8 mouse cellular contexts compared by ENCODE assay signal in genomic region chrX:12794842-12795241, GRCm38 (mm10). TPM values are rescaled to one million over a fixed set of nuclear protein-coding genes. Genes with fewer than 3 reads are reported as not detected.
DNase-seq lines count a peak whose midpoint lies in the region; ATAC-seq and TF ChIP-seq lines count a peak whose summit lies in the region.

No protein-coding gene starts in this region.

- H3K4me2 ChIP-seq in liver, embryonic 11.5 days = no peak overlapping the region

- no peaks in the 10 kb centered on the region for H3K36me3 ChIP-seq in liver, adult 2 months (ENCODE audit: control insufficient read depth, insufficient read depth, low read length)
- H3K36me3 ChIP-seq in liver, embryonic 11.5 days (ENCODE audit: control insufficient read depth, insufficient read depth, low read length) = no peaks in the 10 kb centered on the region

- H3K27me3 ChIP-seq in liver, adult 2 months (ENCODE audit: control insufficient read depth, insufficient read depth, low read length) = no peaks in the 10 kb centered on the region
- H3K27me3 ChIP-seq in liver, embryonic 11.5 days (replicated peaks; ENCODE audit: control insufficient read depth, insufficient read depth, low read length) = no peaks in the 10 kb centered on the region; the same call in 1 of the 2 replicates

- peak; percentile 47 for TF ChIP-seq CTCF in liver, adult 2 months (IDR thresholded peaks at IDR 0.05; ENCODE audit: low read depth, low read length)

- ATAC-seq in cerebellum, adult (ENCODE audit: insufficient number of reproducible peaks, low FRiP score, low TSS enrichment) = no peak
- no peak for ATAC-seq in liver, embryonic 11.5 days (replicated peaks; ENCODE audit: low FRiP score)
- no peak for ATAC-seq in monocyte, adult 5-6 weeks (replicated peaks; ENCODE audit: insufficient number of reproducible peaks, low FRiP score, low TSS enrichment, poor library complexity, severe bottlenecking)

- no peak overlapping the region for H3K4me3 ChIP-seq in liver, adult 2 months (ENCODE audit: insufficient read depth, low read depth, low read length)
- no peak overlapping the region for H3K4me3 ChIP-seq in liver, embryonic 11.5 days (ENCODE audit: low read depth, low read length)

- no peak for TF ChIP-seq POLR2A in liver, adult 2 months (IDR thresholded peaks at IDR 0.05; ENCODE audit: extremely low read depth, insufficient read depth, low read length)

- H3K9ac ChIP-seq in liver, adult 2 months (ENCODE audit: low read depth, low read length) = no peak overlapping the region
- H3K9ac ChIP-seq in liver, embryonic 11.5 days (ENCODE audit: low read depth, low read length) = no peak overlapping the region

- DNase-seq in cerebellum, adult 18-20 months = peak; percentile 14 to 21
- DNase-seq in liver, adult 2 months (ENCODE audit: extremely low read depth, low read depth, low spot score) = peak; percentile 46
- DNase-seq in liver, embryonic 11.5 days (ENCODE audit: low spot score) = no peak
- DNase-seq in cerebellum, postnatal 14 days = peak; percentile 20 to 29
- DNase-seq in lung, adult 18-20 months = peak; percentile 12 to 49
- DNase-seq in ovary, postnatal 36 days (ENCODE audit: low spot score) = no peak

- no peaks in the 10 kb centered on the region for H3K4me1 ChIP-seq in liver, adult 2 months (ENCODE audit: control insufficient read depth, insufficient read depth, low read length)
- no peaks in the 10 kb centered on the region for H3K4me1 ChIP-seq in liver, embryonic 11.5 days (replicated peaks; ENCODE audit: control insufficient read depth, insufficient read depth, low read length)

- no peak overlapping the region for H3K27ac ChIP-seq in liver, adult 2 months (replicated peaks; ENCODE audit: insufficient read depth, low read depth, low read length)
- H3K27ac ChIP-seq in liver, embryonic 11.5 days (ENCODE audit: low read depth, low read length) = no peak overlapping the region

- 31% methylated on average over 2 of the region's 2 CpGs for WGBS in liver, adult 2 months
- WGBS in liver, embryonic 11.5 days = 40% methylated on average over 2 of the region's 2 CpGs

- no peaks in the 10 kb centered on the region for H3K9me3 ChIP-seq in liver, embryonic 11.5 days (ENCODE audit: control insufficient read depth, low read length)

- H3K79me2 ChIP-seq in liver, adult 2 months (ENCODE audit: control insufficient read depth, insufficient read depth, low read length) = no peaks in the 10 kb centered on the region

RNA-seq across cellular contexts. Expression of gene Med14, which starts 33.0 kb away (rescaled TPM):
- 7.7 and 8.6 TPM in 2 replicates for total RNA-seq in liver, adult 2 months (2014; rRNA removed)
- polyA plus RNA-seq in liver, adult 2 months (2012; rRNA removed) = 4.2 and 4.4 TPM in 2 replicates
- 14.6 and 16.6 TPM in 2 replicates for polyA plus RNA-seq in liver, embryonic 11.5 days (2014; fragmentation: Nextera tagmentation; extraction: Ambion mirVana)
- total RNA-seq in monocyte, adult 5-6 weeks (2017) = 10.7 to 24.7 TPM (median 15.0 TPM) in 3 replicates

Comparison
In these comparisons a context has a peak if more than half of its experiments do, and no peak if none do; other contexts are left out.
1. DNase-seq: peak in cerebellum, adult 18-20 months (2 of 2), liver, adult 2 months (single experiment), cerebellum, postnatal 14 days (2 of 2) and lung, adult 18-20 months (2 of 2); none in liver, embryonic 11.5 days (single experiment) and ovary, postnatal 36 days (single experiment).